Mouse (Mus musculus) embryonic fibroblast, embryonic 13.5 days (primary cell): ENCODE measurements around the gene Hsd3b4.
"Not testable (repeated sequence)": the region's sequence is repeated elsewhere in the genome, so short reads cannot be mapped to it uniquely, and the experiment has no call there.

Experiments used
- CTCF ChIP-seq: IDR thresholded peaks from 2 replicates; pipeline ENCODE4 v1.5.1; 2011; ENCODE audit warnings: mild to moderate bottlenecking, control low read depth, low read length, moderate library complexity, borderline replicate concordance; ENCODE audit not compliant: insufficient read depth
- POLR2A ChIP-seq: IDR thresholded peaks from 2 replicates; pipeline ENCODE4 v1.6.1; 2011; ENCODE audit warnings: low read depth, mild to moderate bottlenecking, control low read depth, low read length, moderate library complexity

- not testable (repeated sequence) for TF ChIP-seq CTCF, POLR2A
Observed at GRCm38 (mm10) chr3:98496762-98497161, 13.6 kb downstream of the Hsd3b4 start.
